Mouse (Mus musculus): ENCODE measurements around the gene Larp7.
A peak's percentile ranks its signal among the peaks of the same experiment; 100 is the strongest.

The Larp7 gene

GRCm38 (mm10) chr3:127552973-127553719 lies at the start of gene Larp7, which contains the start of gene Zgrf1:
Larp7 (minus strand) TSS chr3:127553349.
Zgrf1 (plus strand) TSS chr3:127553489.
- DNase-seq (ENCODE audit: low read depth, low spot score): peak; percentile 99

DNA sequence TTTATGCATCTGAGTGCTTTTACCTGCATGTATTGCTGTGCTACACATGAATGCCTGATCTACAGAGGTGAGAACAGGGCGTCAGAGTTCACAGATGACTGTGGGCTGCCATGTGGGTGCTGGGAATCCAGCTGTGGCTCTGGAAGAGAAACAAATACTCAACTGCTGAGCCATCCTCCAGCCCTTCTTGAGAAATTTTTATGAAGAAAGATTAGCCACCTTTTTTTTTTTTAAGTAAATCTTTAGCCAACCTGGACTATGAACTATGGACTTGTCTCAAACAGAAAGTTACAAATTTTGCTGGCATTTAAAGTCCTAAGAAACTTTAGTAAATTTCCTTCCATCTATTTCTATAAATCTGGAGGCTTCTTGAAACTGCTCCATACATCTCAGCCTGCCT lies 44.0 kb upstream of the Larp7 start:
- no peak for DNase-seq (ENCODE audit: low read depth, low spot score)

DNA sequence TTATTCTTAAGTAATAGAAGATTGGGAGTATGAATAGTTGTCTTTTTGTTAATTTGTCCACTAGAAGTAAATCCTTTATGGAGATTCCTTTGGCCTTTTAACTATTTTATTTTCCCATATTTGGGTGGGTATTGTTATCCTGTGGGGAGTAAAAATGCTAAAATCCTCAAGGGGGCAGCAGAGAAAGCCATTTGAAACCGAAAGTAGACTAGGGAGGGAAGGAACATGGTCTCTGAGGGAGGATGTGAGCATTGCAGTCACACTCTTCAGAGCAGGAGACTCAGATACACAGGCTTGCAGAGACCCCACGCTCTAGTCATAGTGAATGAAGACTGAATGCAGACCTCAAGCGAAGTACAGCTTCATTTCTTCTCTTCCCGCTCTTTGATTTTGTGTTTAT lies 19.4 kb upstream of the Larp7 start:
- peak; percentile 77 for DNase-seq (ENCODE audit: low read depth, low spot score)

GRCm38 (mm10) chr3:127565129-127565528 lies 12.0 kb upstream of the Larp7 start:
- DNase-seq (ENCODE audit: low read depth, low spot score): no peak

GRCm38 (mm10) chr3:127562974-127563373 lies 9.8 kb upstream of the Larp7 start:
- no peak for DNase-seq (ENCODE audit: low read depth, low spot score)

DNA sequence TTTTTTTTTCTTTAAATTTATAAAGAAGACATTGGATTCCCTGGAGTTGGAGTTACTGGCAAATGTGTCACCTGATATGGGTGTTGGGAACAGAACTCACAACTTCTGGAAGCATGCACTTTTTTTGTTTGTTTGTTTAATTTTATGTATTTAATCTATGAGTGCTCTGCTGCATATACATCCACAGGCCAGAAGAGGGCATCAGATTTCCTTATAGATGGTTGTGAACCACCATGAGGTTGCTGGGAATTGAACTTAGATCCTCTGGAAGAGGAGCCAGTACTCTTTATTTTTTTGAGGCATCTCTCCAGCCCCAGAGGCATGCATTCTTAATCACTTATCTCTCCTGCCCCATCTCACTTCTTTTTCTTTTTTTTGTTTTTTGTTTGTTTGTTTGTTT lies 5.1 kb upstream of the Larp7 start:
- DNase-seq (ENCODE audit: low read depth, low spot score): no peak

- no peak for DNase-seq (ENCODE audit: low read depth, low spot score)
Measured at GRCm38 (mm10) chr3:127554723-127555122, 1.6 kb upstream of the Larp7 start.

GRCm38 (mm10) chr3:127553720-127554043 lies 533 bp upstream of the Larp7 start:
- no peak for DNase-seq (ENCODE audit: low read depth, low spot score)

GRCm38 (mm10) chr3:127552434-127552972 lies 646 bp downstream of the Larp7 start:
- no peak for DNase-seq (ENCODE audit: low read depth, low spot score)

DNA sequence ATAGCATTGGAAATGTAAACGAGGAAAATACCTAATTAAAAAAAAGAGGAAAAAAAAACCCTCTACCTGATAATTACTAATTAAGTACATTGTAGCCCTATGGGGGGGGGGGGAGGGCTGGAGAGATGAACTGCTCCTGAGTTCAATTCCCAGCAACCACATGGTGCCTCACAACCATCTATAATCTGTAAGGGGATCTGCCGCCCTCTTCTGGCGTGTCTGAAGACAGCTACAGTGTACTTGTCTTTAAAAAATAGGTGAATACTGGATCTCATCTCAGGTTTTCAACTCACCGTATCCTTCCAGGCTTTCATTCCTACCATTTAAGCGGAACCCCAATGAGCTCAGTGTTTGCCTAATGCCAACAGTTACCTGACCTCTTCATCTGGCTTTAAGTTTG lies 5.3 kb downstream of the Larp7 start:
- peak; percentile 38 for DNase-seq (ENCODE audit: low read depth, low spot score)

DNA sequence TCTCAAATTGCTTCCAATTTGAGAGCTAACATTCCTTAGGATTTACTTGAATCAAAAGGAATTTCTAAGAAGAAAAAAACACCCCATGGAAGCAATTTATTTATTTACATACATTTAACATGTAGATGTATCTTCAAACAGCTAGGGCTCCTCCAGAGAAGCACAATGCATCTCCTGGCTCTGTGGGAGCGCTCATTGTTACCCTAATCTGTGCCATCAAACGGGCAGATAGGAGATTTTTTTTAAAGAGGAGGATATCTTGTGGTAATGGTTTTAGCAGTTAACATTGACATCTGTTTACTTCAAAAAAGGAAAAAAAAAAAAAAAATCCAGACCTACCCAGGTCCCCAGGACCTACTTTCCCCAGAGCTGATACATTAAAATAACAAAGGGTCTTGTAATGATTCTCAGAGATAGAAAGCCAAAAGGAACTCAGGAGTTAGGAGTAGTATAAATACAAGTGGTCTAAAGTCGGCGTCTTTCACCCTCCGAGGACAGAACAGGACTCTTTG lies 8.5 kb downstream of the Larp7 start:
- DNase-seq (ENCODE audit: low read depth, low spot score): no peak

- no peak for DNase-seq (ENCODE audit: low read depth, low spot score)
Measured at GRCm38 (mm10) chr3:127543976-127544375, 9.2 kb downstream of the Larp7 start.

GRCm38 (mm10) chr3:127539193-127539592 lies 14.0 kb downstream of the Larp7 start:
- no peak for DNase-seq (ENCODE audit: low read depth, low spot score)

DNA sequence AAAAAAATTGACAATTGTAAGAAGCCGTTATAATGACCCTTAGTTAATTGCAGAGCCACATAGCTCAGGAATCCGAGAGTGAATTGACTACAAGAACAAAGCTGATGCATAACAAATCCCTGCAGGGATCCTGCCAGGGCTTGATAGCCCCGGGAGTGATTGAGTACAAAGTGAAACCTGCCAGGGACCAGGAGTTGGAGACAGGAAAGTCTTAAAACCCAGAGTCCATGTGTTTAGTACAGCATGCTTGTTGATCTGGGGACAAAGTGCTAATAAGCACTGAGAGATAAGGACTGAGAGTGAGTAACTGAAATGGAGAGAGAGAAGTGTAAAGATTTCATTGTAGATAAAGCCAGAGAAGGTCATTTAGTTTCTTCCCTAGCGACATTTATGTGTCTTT lies 22.9 kb downstream of the Larp7 start:
- DNase-seq (ENCODE audit: low read depth, low spot score): no peak

GRCm38 (mm10) chr3:127529824-127530223 lies 23.3 kb downstream of the Larp7 start:
- no peak for DNase-seq (ENCODE audit: low read depth, low spot score)

DNA sequence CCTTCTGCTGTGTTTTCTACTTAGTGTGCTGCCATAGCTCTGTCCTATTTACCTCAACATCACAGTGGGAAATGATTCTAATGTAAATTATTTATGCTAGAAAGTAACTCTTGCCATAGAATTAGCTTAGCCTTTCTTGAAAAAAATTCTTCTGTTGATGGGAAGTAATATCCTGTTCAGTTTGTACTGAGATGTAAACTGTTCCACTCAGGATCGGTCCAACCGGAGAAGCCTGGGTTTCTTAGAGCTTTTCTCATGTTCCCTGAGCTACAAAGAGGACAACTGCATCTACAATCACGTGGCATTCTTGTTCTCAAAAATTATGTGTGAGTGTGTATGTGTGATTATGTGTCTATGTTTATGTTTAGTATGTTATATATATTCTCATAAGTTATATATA lies 23.9 kb downstream of the Larp7 start:
- DNase-seq (ENCODE audit: low read depth, low spot score): no peak

GRCm38 (mm10) chr3:127527465-127528034 lies 25.6 kb downstream of the Larp7 start:
- no peak for DNase-seq (ENCODE audit: low read depth, low spot score)

- no peak for DNase-seq (ENCODE audit: low read depth, low spot score)
Measured at GRCm38 (mm10) chr3:127525188-127525819, 27.8 kb downstream of the Larp7 start.

DNA sequence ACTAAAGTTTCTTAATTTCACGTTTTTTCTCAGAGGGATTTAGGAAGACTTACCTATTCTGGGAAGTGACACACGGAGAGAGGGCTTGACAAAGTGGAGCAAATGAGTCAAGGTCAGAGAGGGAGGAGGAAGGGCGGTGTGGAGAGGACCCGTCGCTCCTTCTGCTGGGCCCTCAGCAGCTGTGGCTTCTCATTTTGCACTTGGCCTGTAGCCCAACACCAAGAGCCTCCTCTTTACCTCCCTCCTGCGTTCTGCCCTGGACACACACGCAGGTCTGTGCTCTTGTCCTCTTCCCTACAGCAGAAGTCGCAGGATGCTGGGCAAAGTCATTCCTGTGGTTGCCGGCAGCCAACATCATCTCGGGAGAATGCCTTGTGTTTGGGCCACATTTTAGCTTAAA lies 32.0 kb downstream of the Larp7 start:
- no peak for DNase-seq (ENCODE audit: low read depth, low spot score)

GRCm38 (mm10) chr3:127520300-127520699 lies 32.8 kb downstream of the Larp7 start:
- no peak for DNase-seq (ENCODE audit: low read depth, low spot score)

GRCm38 (mm10) chr3:127515251-127515650 lies 37.9 kb downstream of the Larp7 start:
- DNase-seq (ENCODE audit: low read depth, low spot score): no peak

- no peak for DNase-seq (ENCODE audit: low read depth, low spot score)
Measured at GRCm38 (mm10) chr3:127513699-127514098, 39.5 kb downstream of the Larp7 start.

Measured in CD4-positive helper T cell, adult 2 months (primary cell).